In genomic region chr7:43607743-43608287, GRCm38 (mm10) we compare ENCODE assay signal across 11 mouse cellular contexts. TPM values are rescaled to one million over a fixed set of nuclear protein-coding genes. Genes with fewer than 3 reads are reported as not detected.
DNase-seq lines count a peak whose midpoint lies in the region; ATAC-seq lines count a peak whose summit lies in the region.
"Had no signal": no experiment of that assay in that cellular context is flagged by ENCODE, and none has a peak within 500 bp of the region (broad histone marks: within the 10 kb centered on the region; RNA-seq: fewer than 3 reads in every experiment).

No protein-coding gene starts in this region.

- ATAC-seq in heart, embryonic 12.5 days (ENCODE audit: insufficient number of reproducible peaks, low FRiP score): no peak
- no peak for ATAC-seq in hindbrain, embryonic 14.5 days (ENCODE audit: low FRiP score)
- ATAC-seq in midbrain, embryonic 15.5 days (replicated peaks): no peak

- H3K36me3 ChIP-seq in heart, embryonic 12.5 days: no peaks in the 10 kb centered on the region
- no peaks in the 10 kb centered on the region for H3K36me3 ChIP-seq in hindbrain, embryonic 14.5 days (replicated peaks; ENCODE audit: control insufficient read depth, insufficient read depth)
- no peaks in the 10 kb centered on the region for H3K36me3 ChIP-seq in midbrain, embryonic 15.5 days (replicated peaks)

- intact Hi-C loops in left cerebral cortex, postnatal 10 days (cut with DNase I): no loop called here

- WGBS in heart, embryonic 12.5 days: 37% methylated on average over 5 of the region's 5 CpGs
- WGBS in hindbrain, embryonic 14.5 days: 39% methylated on average over 5 of the region's 5 CpGs
- 33% methylated on average over 5 of the region's 5 CpGs for WGBS in midbrain, embryonic 15.5 days

- 0 out of 2 replicates have a peak, but pooled peaks cover 5% of the 10 kb centered on the region for H3K27me3 ChIP-seq in heart, embryonic 12.5 days (replicated peaks)
- H3K27me3 ChIP-seq in hindbrain, embryonic 14.5 days (ENCODE audit: control insufficient read depth, insufficient read depth, low read length): no peaks in the 10 kb centered on the region
- H3K27me3 ChIP-seq in midbrain, embryonic 15.5 days (replicated peaks): 0 out of 2 replicates have a peak, but pooled peaks cover 3% of the 10 kb centered on the region

- H3K4me3 ChIP-seq in heart, embryonic 12.5 days: no peak overlapping the region
- H3K4me3 ChIP-seq in hindbrain, embryonic 14.5 days (replicated peaks; ENCODE audit: low read length): peak overlapping the region; percentile 36
- H3K4me3 ChIP-seq in midbrain, embryonic 15.5 days: peak overlapping the region; percentile 46

- H3K9ac ChIP-seq in heart, embryonic 12.5 days: no peak overlapping the region
- H3K9ac ChIP-seq in hindbrain, embryonic 14.5 days: no peak overlapping the region
- H3K9ac ChIP-seq in midbrain, embryonic 15.5 days: no peak overlapping the region

- no peak overlapping the region for H3K27ac ChIP-seq in heart, embryonic 12.5 days (ENCODE audit: poor library complexity, severe bottlenecking)
- H3K27ac ChIP-seq in hindbrain, embryonic 14.5 days: no peak overlapping the region
- H3K27ac ChIP-seq in midbrain, embryonic 15.5 days: no peak overlapping the region
- H3K27ac ChIP-seq: layer of hippocampus, adult 2 months had no signal

- no peaks in the 10 kb centered on the region for H3K9me3 ChIP-seq in heart, embryonic 12.5 days (replicated peaks)
- no peaks in the 10 kb centered on the region for H3K9me3 ChIP-seq in hindbrain, embryonic 14.5 days (ENCODE audit: control insufficient read depth, low read length)
- no peaks in the 10 kb centered on the region for H3K9me3 ChIP-seq in midbrain, embryonic 15.5 days

- peaks cover 4% of the 10 kb centered on the region; the same call in 1 of the 2 replicates for H3K4me1 ChIP-seq in heart, embryonic 12.5 days (replicated peaks)
- H3K4me1 ChIP-seq in hindbrain, embryonic 14.5 days (replicated peaks; ENCODE audit: control insufficient read depth, insufficient read depth, low read length): no peaks in the 10 kb centered on the region; the same call in 1 of the 2 replicates
- peaks cover 6% of the 10 kb centered on the region; the same call in 1 of the 2 replicates for H3K4me1 ChIP-seq in midbrain, embryonic 15.5 days

- no peak for DNase-seq in heart, postnatal 4 days
- peak; percentile 19 for DNase-seq in brain, adult 2 months (ENCODE audit: low read depth, low spot score)
- no peak for DNase-seq in hindbrain, embryonic 14.5 days (ENCODE audit: low spot score)
- no peak for DNase-seq in retina, embryonic 14.5 days (ENCODE audit: low spot score)
- no peak for DNase-seq in left cerebral cortex, postnatal 10 days (ENCODE audit: extremely low spot score in 1 of 2, low spot score in 2 of 2)
- no peak for DNase-seq in kidney, adult 18-20 months

- 0 out of 2 replicates have a peak overlapping the region, but pooled peaks have one; percentile 71 for H3K4me2 ChIP-seq in heart, embryonic 12.5 days
- H3K4me2 ChIP-seq in hindbrain, embryonic 14.5 days (replicated peaks): peak overlapping the region; percentile 69
- H3K4me2 ChIP-seq in midbrain, embryonic 15.5 days: peak overlapping the region; percentile 89

RNA-seq across cellular contexts. Expression of gene Zfp819, which starts 0.8 kb away (rescaled TPM):
- polyA plus RNA-seq in heart, embryonic 12.5 days (2016; fragmentation: Nextera tagmentation; extraction: Ambion mirVana): not detected in 2 replicates
- not detected for total RNA-seq in heart, postnatal 4 days (2021)
- polyA plus RNA-seq in hindbrain, embryonic 14.5 days (2014; fragmentation: Nextera tagmentation; extraction: Ambion mirVana): 0.57 and 1.0 TPM in 2 replicates
- polyA plus RNA-seq in midbrain, embryonic 15.5 days (2015; fragmentation: Nextera tagmentation; extraction: Ambion mirVana): 0.33 and 0.43 TPM in 2 replicates
- not detected for total RNA-seq in left cerebral cortex, postnatal 10 days (2021)
- polyA plus RNA-seq: heart, embryonic 16.5 days had no signal

RNA-seq across cellular contexts. Expression of gene Ceacam18, which starts 26.7 kb away (rescaled TPM):
- not detected in 2 replicates for polyA plus RNA-seq in heart, embryonic 12.5 days (2016; fragmentation: Nextera tagmentation; extraction: Ambion mirVana)
- total RNA-seq in heart, postnatal 4 days (2021): not detected
- not detected in 2 replicates for polyA plus RNA-seq in hindbrain, embryonic 14.5 days (2014; fragmentation: Nextera tagmentation; extraction: Ambion mirVana)
- polyA plus RNA-seq in midbrain, embryonic 15.5 days (2015; fragmentation: Nextera tagmentation; extraction: Ambion mirVana): not detected in 2 replicates
- total RNA-seq in left cerebral cortex, postnatal 10 days (2021): under 1 TPM in 1 of 2 experiments, not detected in 1; 0.18 TPM
- total RNA-seq: layer of hippocampus, adult 2 months had no signal
- polyA plus RNA-seq: frontal cortex, adult 2 months had no signal

RNA-seq across cellular contexts. Expression of gene Zfp719, which starts 28.4 kb away (rescaled TPM):
- 8.5 and 8.6 TPM in 2 replicates for polyA plus RNA-seq in heart, embryonic 12.5 days (2016; fragmentation: Nextera tagmentation; extraction: Ambion mirVana)
- total RNA-seq in heart, postnatal 4 days (2021): 1 to 10 TPM; 9.4 to 10.0 TPM
- polyA plus RNA-seq in hindbrain, embryonic 14.5 days (2014; fragmentation: Nextera tagmentation; extraction: Ambion mirVana): 17.4 and 18.3 TPM in 2 replicates
- polyA plus RNA-seq in midbrain, embryonic 15.5 days (2015; fragmentation: Nextera tagmentation; extraction: Ambion mirVana): 14.6 and 15.3 TPM in 2 replicates
- total RNA-seq in left cerebral cortex, postnatal 10 days (2021): 10 to 100 TPM; 17.1 to 26.4 TPM

RNA-seq across cellular contexts. Expression of gene Zfp658, which starts 45.8 kb away (rescaled TPM):
- polyA plus RNA-seq in heart, embryonic 12.5 days (2016; fragmentation: Nextera tagmentation; extraction: Ambion mirVana): 1.5 TPM in 2 replicates
- total RNA-seq in heart, postnatal 4 days (2021): 1 to 10 TPM; 1.0 to 1.1 TPM
- 8.0 and 8.5 TPM in 2 replicates for polyA plus RNA-seq in hindbrain, embryonic 14.5 days (2014; fragmentation: Nextera tagmentation; extraction: Ambion mirVana)
- polyA plus RNA-seq in midbrain, embryonic 15.5 days (2015; fragmentation: Nextera tagmentation; extraction: Ambion mirVana): 9.5 and 10.4 TPM in 2 replicates
- total RNA-seq in left cerebral cortex, postnatal 10 days (2021): 1 to 10 TPM; 5.1 to 5.8 TPM

RNA-seq across cellular contexts. Expression of gene Siglece, which starts 52.1 kb away (rescaled TPM):
- polyA plus RNA-seq in heart, embryonic 12.5 days (2016; fragmentation: Nextera tagmentation; extraction: Ambion mirVana): 0.19 and 0.27 TPM in 2 replicates
- under 1 TPM; 0.34 to 0.48 TPM for total RNA-seq in heart, postnatal 4 days (2021)
- polyA plus RNA-seq in hindbrain, embryonic 14.5 days (2014; fragmentation: Nextera tagmentation; extraction: Ambion mirVana): 0.14 and 0.40 TPM in 2 replicates
- polyA plus RNA-seq in midbrain, embryonic 15.5 days (2015; fragmentation: Nextera tagmentation; extraction: Ambion mirVana): 0.47 and 0.53 TPM in 2 replicates
- 1 to 10 TPM; 1.1 TPM for total RNA-seq in left cerebral cortex, postnatal 10 days (2021)
